Mouse (Mus musculus) liver, adult (tissue): ENCODE results near the gene Inip.

Source experiments
- GATA4 ChIP-seq: IDR thresholded peaks from 2 replicates; pipeline ENCODE4 v1.6.1; 2014; ENCODE audit warnings: mild to moderate bottlenecking, low read length; ENCODE audit not compliant: insufficient replicate concordance

Gene Inip

DNA sequence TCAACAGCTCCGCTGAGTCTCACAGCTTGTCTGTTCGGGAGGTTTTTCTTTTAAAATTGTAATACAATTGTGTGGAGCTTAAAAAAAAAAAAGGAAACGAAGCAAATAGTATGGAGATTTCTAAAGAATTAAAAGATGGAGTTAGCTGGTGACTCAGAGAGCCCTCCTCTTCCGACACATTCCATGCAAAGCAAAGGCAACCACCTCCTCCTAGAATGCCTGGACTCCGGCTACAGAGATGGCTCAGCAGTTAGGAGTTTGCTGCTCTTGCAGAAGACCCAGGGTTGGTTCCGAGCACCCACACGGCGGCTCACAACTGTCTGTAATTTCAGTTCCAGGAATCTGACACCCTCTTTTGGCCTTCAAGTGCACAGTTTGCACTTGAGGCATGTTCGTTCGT is 17.1 kb upstream of the Inip start:
- no peak for TF ChIP-seq GATA4

DNA sequence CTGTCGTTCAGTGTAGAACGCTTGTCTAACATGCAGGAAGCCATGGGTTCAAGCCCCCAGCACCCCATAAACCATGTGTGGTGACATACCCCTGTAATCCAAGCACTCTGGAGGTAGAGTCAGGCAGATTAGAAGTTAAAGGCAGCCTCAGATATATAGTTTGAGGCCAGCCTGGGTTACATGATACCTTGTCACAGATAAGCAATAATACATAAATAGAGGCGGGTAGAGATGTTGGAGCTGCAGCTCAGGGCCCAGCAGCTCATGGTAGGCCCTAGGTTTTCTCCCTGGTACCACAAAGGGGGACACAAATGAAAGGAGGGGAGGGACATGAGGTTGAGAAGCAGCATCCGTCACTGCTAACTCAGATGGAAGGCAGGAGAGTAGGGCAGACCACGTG is 16.4 kb upstream of the Inip start:
- TF ChIP-seq GATA4 = no peak

DNA sequence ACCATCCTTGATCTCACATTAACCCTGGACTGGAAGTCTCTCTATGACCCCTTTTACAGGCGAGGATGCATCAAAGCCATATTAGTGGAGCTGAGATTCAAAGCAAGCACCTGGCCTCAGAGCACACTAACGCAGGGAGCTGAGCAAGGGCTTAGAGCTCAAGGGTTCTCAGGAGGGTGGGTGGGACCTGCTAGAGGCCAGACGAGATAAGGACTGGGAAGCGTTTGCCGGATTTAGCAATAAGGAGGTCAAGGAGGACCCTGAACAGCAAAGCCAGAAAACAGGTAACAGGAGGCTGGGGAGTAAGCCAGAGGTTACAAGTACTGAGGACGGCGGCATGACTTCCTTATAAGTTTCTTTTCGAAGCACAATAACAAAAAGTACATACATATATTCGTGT is 15.1 kb upstream of the Inip start:
- TF ChIP-seq GATA4 = no peak

DNA sequence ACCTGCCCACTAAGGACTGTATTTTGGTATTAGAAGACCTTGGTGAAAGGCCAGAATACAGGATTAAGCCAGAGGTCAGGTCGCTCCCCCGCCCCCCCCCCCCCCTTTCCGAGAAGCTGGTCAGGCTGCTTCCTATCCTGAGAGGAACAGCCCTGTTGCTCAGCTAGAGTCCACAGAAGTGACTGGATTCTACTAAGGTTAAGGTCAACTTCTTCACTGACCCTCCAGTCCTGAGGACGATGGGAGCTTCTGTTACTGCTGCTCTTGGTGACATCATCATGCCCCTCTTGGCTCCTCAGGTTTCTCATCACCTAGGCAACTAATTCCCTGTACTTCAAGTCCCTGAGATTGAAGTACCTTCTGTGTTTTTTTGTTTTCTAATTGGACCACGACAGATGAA is 14.6 kb upstream of the Inip start:
- TF ChIP-seq GATA4 = no peak

DNA sequence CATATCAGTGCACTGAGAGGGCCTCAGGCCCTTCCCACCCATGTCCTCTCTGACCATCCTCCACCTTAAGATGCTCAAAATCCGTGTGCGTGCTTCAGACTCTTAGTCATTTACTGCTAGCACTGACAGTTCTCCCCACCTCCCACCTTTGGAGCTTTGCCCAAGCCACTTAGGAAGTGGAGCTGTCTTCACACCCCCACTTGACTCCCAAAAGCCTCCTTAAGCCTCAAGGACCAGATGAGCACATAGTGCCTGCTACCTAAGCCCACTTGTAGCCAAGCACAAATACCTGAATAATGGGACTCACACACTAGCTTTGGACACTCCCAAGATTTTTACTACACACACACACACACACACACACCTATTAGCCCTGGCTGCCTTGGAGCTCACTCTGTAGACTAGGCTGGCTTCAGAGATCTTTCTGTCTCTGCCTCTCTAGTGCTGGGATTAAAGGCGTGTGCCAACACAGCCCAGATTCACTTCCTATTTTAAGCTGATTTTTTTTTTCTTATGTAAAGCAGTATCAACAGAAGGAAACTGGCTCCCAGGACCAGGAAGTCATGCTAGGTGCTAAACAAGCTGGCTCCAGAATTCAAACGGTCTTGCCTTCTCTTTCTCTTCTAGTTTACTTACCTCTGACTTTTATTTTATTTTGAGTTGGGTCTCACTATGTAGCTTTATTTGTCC is 13.9 kb upstream of the Inip start:
- TF ChIP-seq GATA4 = no peak

DNA sequence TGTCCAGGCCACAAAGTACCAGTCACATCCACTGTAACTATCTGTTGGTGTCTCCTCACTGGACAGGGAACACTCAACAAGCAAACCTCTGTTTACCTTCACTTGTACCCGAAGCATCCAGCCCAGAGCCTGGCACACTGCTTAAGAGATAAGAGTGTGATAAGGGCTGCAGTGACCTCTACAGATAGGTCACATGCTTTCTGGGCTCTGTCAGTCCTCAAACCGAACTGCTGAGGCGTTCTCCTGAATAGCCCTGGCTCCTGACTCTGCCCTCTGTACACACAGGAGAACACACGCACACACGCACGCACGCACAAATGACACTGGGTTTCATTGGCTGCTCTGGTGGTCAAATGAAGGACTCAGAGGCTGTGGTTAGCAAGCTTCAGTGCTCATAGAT is 12.7 kb upstream of the Inip start:
- peak; percentile 81; the same call in 1 of the 2 replicates for TF ChIP-seq GATA4

DNA sequence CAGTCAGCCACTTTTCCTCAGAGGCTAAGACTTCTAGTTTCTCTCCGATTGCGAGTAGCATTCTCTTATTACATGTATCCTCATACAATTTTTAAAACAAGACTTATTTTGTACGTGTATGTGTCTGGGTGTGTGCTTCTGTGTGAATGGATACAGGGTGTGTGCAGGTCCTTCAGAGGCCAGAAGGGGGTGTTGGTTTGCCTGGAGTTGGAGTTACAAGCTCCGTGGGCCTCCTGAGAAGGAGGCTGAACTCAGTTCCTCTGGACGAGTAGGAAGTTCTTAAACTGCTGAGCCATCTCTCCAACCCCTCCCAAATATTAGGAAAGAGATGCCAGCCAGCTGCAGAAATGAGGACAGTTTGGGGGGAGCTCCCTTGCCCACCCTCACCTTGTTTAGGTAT is 7.0 kb upstream of the Inip start:
- TF ChIP-seq GATA4 = no peak

DNA sequence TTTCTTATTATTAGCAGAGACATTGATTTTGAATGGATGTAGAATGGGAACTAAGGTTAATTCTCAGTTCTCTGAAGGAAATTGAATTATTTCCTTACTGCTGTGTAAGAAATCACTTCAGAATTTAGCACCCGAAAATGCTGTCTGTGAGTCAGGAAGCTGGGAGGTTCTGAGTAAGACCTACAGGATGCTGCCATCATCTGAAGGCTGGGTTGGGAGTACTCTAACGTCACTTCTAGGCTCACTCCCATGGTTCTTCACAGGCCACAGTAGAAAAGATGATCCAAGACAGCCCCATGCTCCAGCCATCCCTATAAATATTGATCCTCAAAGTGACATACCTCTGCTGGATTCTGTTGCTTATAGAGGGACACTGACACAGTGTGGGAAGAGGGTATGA is 6.1 kb upstream of the Inip start:
- no peak for TF ChIP-seq GATA4

DNA sequence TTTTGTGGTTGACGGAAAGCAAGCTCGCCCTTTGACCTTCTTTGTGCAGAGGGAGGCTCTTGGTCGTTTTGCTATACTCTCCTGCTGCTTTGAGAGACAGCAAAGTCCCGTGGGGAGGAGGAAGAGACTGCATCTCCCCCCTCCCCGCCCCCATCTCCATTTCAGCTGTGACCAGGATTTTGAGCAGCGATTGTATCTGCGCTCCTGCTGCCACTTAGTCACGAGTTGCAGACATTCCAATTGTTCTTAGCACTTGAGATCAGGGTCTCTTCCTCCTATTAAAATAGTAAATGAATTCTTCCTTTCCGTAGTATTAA is 5.4 kb upstream of the Inip start:
- no peak for TF ChIP-seq GATA4

DNA sequence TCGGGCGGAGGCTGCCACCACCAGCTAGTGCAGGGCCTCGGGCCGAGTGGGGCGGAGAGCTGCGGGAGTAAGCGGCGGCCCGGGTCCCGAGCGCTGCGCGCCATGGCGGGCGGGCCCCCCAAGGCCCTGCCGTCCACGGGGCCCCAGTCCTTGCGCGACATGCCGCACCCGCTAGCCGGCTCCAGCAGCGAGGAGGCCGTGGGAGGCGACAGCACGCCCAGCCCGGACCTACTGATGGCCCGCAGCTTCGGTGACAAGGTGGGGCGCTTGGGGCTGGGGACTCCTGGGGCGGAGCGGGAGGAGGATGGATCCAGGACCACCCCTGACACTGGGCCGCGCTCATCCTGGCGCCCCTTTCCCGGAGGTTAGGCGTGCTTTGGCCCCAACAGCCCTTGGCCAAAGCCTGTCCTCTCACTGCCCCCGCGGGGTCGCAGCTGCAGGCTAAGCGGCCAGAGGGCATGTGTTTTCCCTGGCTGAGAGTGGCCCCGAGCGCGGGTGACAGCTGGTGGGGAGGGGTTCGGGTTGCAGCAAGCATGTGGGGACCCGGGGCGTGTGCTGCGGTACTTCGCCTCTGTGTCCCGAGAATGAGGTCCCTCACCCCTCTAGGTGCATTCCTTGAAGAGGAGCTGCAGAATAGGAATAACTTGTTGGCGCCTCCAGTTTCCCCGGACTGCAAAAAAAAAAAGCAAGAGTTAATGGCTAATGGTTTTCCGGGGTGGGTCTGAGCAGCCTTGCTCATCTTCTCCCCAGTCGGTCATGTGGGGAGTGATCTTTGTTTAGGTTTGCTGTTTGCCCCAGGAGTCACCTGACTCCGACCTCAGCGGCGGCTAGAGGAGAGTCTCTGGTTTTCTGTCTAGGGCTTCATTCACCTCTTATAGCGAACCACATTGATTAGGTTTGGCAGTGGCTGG is 4.8 kb upstream of the Inip start:
- TF ChIP-seq GATA4 = no peak

DNA sequence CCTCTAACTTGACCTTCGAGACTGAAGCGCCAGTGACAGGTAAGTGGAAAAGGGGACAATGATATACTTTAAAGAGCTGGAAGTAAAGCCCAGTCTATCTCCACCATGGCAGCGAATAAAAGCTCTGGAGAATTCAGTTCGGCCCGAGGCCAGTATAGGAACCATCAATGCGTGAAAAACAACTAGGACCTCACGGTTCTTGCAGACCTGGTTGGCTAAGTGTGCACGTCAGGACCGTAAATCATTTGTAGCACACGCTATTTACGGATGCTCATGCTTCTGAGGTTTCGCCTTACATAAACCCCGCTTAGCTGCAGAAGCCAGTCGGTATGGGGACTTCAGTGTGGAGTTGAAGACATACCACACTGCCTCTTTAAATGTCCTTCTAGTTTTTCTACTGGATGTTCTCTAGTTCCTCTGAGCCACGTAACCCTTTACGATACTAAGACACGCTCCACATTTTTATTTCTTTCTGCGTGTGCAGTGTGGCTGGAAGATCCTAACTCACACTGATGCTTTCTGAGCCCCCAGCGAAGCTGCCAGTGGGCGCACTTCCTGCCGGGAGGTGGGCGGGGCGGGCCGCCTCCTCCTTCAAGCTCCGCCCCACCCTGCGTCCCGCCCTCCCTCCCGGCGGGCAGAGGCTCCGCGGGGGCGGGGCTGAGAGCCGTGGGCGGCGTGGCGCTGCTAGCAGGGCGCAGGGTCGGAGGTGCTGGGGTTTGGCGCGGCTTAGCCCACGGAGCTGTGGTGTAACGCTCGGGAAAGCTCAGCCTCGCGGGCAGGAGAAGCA is 4.0 kb upstream of the Inip start, which contains the start of gene Snx30:
Gene Snx30 (plus strand): TSS at position 660 of the 787 bp plus-strand sequence.
- no peak for TF ChIP-seq GATA4

DNA sequence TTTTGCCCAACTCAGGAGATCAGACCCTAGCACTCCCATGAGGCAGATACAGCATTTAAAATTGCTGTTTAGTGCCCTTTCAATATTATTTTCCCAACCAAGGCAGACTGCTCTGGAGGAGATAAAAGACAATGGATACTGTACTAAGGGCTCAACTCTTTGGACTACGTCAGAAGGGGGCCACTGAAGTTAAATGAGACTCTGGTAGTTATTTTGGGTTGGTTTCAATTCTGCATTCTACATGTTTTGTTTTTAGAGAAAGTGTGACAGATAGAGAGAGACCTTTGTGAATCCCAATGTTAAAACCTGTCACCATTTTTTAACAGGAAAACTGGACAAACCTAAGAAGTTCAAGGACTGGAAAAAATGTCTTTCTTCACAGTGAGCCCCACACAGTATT is 3.4 kb upstream of the Inip start:
- TF ChIP-seq GATA4 = no peak

DNA sequence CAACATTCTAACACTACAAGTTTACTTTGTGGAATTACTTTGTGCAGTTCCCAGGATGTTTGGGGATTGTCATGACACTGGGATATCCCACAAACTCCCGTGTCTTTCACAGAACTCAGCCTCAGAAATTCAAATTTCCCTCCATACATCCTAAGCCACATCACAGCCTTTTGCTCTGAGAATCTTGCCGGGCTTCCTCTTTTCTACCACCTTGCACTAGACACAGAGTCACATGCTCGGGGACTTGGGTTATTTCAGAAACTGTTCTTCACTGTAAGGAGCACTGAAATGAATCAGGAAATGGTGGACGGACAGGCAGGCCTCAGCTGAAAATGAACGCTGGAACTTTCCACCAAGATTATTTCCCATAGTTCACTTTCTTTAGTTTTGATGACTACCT is 2.0 kb upstream of the Inip start:
- no peak for TF ChIP-seq GATA4

DNA sequence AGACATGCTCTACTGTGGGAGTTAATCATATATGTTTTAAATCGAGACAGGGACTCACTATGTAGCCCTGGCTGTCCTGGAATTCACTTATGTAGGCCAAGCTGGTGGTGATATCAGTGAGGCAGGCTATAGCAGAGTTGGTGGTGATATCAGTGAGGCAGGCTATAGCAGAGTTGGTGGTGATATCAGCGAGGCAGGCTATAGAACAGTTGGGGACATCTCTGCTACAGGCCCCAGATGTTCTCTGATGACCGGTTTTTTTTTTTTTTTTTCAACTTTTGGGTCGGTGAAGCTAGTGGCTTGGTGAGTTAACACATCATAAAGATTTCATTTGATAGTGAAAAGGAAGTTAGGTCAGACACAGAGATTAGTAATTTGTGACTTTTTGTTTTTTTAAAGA is 1.4 kb upstream of the Inip start:
- TF ChIP-seq GATA4 = no peak

DNA sequence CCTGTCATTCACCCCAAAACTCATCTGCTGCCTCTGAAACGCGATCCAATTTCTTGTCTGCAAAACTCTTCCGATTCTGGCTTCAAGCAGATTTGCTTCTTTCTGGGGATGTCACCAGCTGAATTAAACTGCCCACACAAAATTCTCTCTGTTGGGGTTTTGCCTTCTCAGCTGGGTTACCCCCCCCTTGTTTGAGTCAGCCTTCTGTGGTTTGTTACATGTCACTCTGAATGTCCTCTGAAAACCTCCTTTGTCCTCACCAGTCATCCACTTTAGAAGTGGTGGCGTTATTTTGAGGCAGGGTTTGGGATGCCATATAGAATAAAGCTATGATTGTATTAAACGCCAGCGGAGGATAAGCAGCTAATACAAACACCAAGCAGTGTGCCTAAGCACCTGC is 718 bp upstream of the Inip start:
- no peak for TF ChIP-seq GATA4

DNA sequence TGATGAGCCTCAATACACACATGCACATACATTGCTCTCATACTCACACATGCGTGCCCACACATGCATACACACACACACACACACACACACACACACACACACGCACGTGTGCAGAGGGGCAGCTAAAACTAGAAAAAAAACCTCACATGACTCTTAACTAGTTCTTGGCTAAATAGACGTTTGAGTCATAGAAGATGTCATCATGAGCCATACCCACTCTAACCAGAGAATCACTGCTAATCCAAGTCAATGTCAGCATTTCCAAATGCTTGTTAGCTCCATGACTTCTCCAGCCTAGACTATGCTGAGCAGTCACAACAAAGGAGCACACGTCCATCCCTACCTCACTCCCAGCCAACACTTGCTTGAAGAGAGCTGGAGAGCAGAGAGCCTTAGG is 1.2 kb downstream of the Inip start:
- TF ChIP-seq GATA4 = no peak
